Mouse (Mus musculus): ENCODE measurements around the gene Wnk1. TPM values are rescaled to one million over a fixed set of nuclear protein-coding genes. Genes with fewer than 3 reads are reported as not detected.

The Wnk1 gene
- total RNA-seq, 4 experiments from 2014 or later, result 212 to 252 (median 217) TPM

- DNase-seq (ENCODE audit: low spot score in 2 of 2), result no peak
Measured at GRCm38 (mm10) chr6:120042632-120043220, 4.3 kb upstream of the Wnk1 start.

GRCm38 (mm10) chr6:120040557-120040857, 2.0 kb upstream of the Wnk1 start:
- no peak for DNase-seq (ENCODE audit: low spot score in 2 of 2)

- peak; percentile 69 to 72 for DNase-seq (ENCODE audit: low spot score in 2 of 2)
Measured at GRCm38 (mm10) chr6:120039668-120040556, 1.4 kb upstream of the Wnk1 start.

GRCm38 (mm10) chr6:120039256-120039563, 738 bp upstream of the Wnk1 start:
- DNase-seq (ENCODE audit: low spot score in 2 of 2), result no peak

GRCm38 (mm10) chr6:120037636-120038365, 671 bp downstream of the Wnk1 start:
- DNase-seq (ENCODE audit: low spot score in 2 of 2), result peak; percentile 20 to 36

- DNase-seq (ENCODE audit: low spot score in 2 of 2), result peak; percentile 24 to 45
Measured at GRCm38 (mm10) chr6:120037004-120037635, 1.4 kb downstream of the Wnk1 start.

- DNase-seq (ENCODE audit: low spot score in 2 of 2), result no peak
Measured at GRCm38 (mm10) chr6:120024577-120024976, 13.9 kb downstream of the Wnk1 start.

- DNase-seq (ENCODE audit: low spot score in 2 of 2), result no peak
Measured at GRCm38 (mm10) chr6:120023746-120024145, 14.7 kb downstream of the Wnk1 start.

GRCm38 (mm10) chr6:120022042-120022441, 16.4 kb downstream of the Wnk1 start:
- no peak for DNase-seq (ENCODE audit: low spot score in 2 of 2)

- no peak for DNase-seq (ENCODE audit: low spot score in 2 of 2)
Measured at GRCm38 (mm10) chr6:120019697-120020096, 18.8 kb downstream of the Wnk1 start.

GRCm38 (mm10) chr6:120013125-120013524, 25.3 kb downstream of the Wnk1 start:
- DNase-seq (ENCODE audit: low spot score in 2 of 2), result no peak

- no peak for DNase-seq (ENCODE audit: low spot score in 2 of 2)
Measured at GRCm38 (mm10) chr6:120011440-120011839, 27.0 kb downstream of the Wnk1 start.

GRCm38 (mm10) chr6:120011001-120011400, 27.5 kb downstream of the Wnk1 start:
- no peak for DNase-seq (ENCODE audit: low spot score in 2 of 2)

GRCm38 (mm10) chr6:120010535-120010934, 27.9 kb downstream of the Wnk1 start:
- DNase-seq (ENCODE audit: low spot score in 2 of 2), result no peak

- no peak for DNase-seq (ENCODE audit: low spot score in 2 of 2)
Measured at GRCm38 (mm10) chr6:120001718-120002117, 36.8 kb downstream of the Wnk1 start.

- DNase-seq (ENCODE audit: low spot score in 2 of 2), result no peak
Measured at GRCm38 (mm10) chr6:119996480-119996879, 42.0 kb downstream of the Wnk1 start.

- DNase-seq (ENCODE audit: low spot score in 2 of 2), result peak; percentile 41 to 42
Measured at GRCm38 (mm10) chr6:119924235-119925005, 114.1 kb downstream of the Wnk1 start.

GRCm38 (mm10) chr6:119922544-119922943, 115.9 kb downstream of the Wnk1 start:
- DNase-seq (ENCODE audit: low spot score in 2 of 2), result no peak

GRCm38 (mm10) chr6:119922136-119922535, 116.3 kb downstream of the Wnk1 start:
- no peak for DNase-seq (ENCODE audit: low spot score in 2 of 2)

GRCm38 (mm10) chr6:119918561-119919181, 119.8 kb downstream of the Wnk1 start:
- peak in 1 of 2 experiments; percentile 21 for DNase-seq (ENCODE audit: low spot score in 2 of 2)

GRCm38 (mm10) chr6:119915710-119916109, 122.8 kb downstream of the Wnk1 start:
- DNase-seq (ENCODE audit: low spot score in 2 of 2), result no peak

Measured in layer of hippocampus, adult 8-10 months (tissue).